Mouse (Mus musculus): ENCODE measurements at regions not wholly inside any gene's neighbourhood (a gene's known extent, or its start where the extent isn't known, plus 50 kb on each side); places are given as distances from the start of the nearest gene placed in this dataset.

DNA sequence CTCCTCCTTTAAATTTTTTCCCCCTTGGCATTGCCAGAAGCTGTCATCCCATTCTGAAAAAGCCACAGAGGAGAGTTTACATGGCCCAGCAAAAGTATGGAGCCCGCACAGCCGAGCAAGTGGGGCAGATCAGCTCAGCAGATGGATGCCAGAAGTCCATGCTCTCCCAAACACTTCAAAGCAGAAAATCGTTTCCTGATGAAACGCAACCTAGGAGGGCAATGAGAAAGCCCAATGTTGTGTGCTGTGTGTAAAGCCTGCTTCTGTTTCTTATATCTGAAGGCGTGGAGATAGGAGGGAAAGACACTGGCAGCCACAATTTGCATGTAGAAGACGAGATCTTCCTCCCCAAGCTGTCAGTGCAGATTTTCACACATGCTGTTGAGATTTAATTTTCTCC lies 92.4 kb upstream of the Stt3b start:
- Histone ChIP-seq H3K4me2 (no peak overlapping the region), H3K9ac (ENCODE audit: low read depth, low read length) (no peak overlapping the region), H3K9me3 (replicated peaks; ENCODE audit: control insufficient read depth, low read length) (no peaks in the 10 kb centered on the region; the same call in 1 of the 2 replicates), H3K4me3 (ENCODE audit: low read depth, low read length) (no peak overlapping the region), H3K27me3 (ENCODE audit: control insufficient read depth, insufficient read depth, low read length) (no peaks in the 10 kb centered on the region), H3K36me3 (ENCODE audit: control insufficient read depth, insufficient read depth, low read length) (no peaks in the 10 kb centered on the region), H3K4me1 (ENCODE audit: control insufficient read depth, insufficient read depth, low read length) (peaks cover 4% of the 10 kb centered on the region; the same call in 1 of the 2 replicates), H3K27ac (ENCODE audit: low read depth, low read length) (no peak overlapping the region)
- WGBS (ENCODE audit: insufficient replicate concordance) = 73% methylated on average over 6 of the region's 6 CpGs
- no peak for ATAC-seq (replicated peaks; ENCODE audit: insufficient number of reproducible peaks, low FRiP score, low TSS enrichment)

DNA sequence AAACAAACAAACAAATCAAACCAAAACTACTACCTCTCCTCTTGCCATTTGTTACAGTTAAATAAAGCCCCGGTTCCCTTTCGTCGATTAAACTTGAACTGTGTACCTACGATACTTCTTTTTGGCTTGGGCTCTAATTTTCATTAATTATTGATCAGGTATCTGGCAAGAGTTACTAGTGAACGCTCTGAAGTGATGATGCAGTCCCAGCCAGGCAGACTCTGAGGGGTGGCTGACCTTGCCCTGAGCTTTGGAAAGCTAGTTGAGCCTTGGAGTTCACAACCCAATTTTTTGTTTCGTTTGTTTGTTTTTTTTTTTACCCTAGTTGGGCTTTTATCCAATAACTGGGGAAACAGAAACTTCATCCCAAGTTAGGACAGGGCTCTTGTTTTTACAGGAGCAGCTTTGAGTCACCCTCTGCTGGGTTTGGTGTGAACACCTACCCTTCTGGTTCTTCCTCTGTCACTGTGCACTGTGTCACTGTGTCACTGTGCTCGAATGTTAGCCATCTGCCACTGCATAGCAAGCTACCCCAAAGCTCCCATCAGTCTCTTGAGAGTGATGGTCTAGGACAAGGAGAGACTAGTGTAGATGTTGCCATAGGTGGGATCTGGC lies 93.2 kb upstream of the Stt3b start:
- H3K9me3 ChIP-seq (replicated peaks; ENCODE audit: control insufficient read depth, low read length) = no peaks in the 10 kb centered on the region; the same call in 1 of the 2 replicates
- no peak overlapping the region for H3K27ac ChIP-seq (ENCODE audit: low read depth, low read length)
- H3K36me3 ChIP-seq (ENCODE audit: control insufficient read depth, insufficient read depth, low read length) = no peaks in the 10 kb centered on the region
- no peak overlapping the region for H3K4me2 ChIP-seq
- no peak overlapping the region for H3K9ac ChIP-seq (ENCODE audit: low read depth, low read length)
- H3K27me3 ChIP-seq (ENCODE audit: control insufficient read depth, insufficient read depth, low read length) = no peaks in the 10 kb centered on the region
- peaks cover 4% of the 10 kb centered on the region; the same call in 1 of the 2 replicates for H3K4me1 ChIP-seq (ENCODE audit: control insufficient read depth, insufficient read depth, low read length)
- no peak overlapping the region for H3K4me3 ChIP-seq (ENCODE audit: low read depth, low read length)
- WGBS (ENCODE audit: insufficient replicate concordance) = 85% methylated on average over 7 of the region's 7 CpGs
- no peak for ATAC-seq (replicated peaks; ENCODE audit: insufficient number of reproducible peaks, low FRiP score, low TSS enrichment)

DNA sequence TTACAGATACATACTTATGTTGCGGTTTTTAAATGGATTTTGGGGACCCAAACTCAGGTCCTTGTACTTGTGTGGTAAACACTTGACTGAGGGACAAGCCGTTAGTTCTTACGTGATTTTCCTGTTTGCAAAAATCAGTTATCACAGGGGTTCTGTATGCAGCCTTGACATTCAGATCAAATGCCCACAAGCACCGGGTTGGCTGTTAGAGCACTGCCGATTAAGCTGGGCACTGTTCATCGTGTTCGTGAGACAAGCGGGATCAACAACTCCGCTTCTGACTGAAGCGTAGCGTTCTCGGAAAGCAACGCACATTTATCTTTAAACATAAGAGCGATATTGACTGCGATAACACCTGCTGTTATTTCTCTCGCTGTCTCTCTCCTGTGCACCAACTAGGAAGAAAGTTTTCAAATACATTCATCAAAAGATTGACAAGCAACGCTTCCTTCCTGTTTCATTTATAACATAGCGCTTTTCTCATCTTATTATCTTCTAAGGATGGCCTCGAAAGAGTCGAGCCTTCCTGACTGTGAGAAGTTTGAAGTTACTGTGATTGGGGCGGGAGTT lies 97.8 kb upstream of the Stt3b start:
- no peaks in the 10 kb centered on the region for H3K4me1 ChIP-seq (ENCODE audit: control insufficient read depth, insufficient read depth, low read length)
- 87% methylated on average over 21 of the region's 21 CpGs for WGBS (ENCODE audit: insufficient replicate concordance)
- H3K9me3 ChIP-seq (replicated peaks; ENCODE audit: control insufficient read depth, low read length) = no peaks in the 10 kb centered on the region
- H3K4me3 ChIP-seq (ENCODE audit: low read depth, low read length) = no peak overlapping the region
- H3K9ac ChIP-seq (ENCODE audit: low read depth, low read length) = no peak overlapping the region
- H3K36me3 ChIP-seq (ENCODE audit: control insufficient read depth, insufficient read depth, low read length) = no peaks in the 10 kb centered on the region
- H3K27ac ChIP-seq (ENCODE audit: low read depth, low read length) = no peak overlapping the region
- H3K27me3 ChIP-seq (ENCODE audit: control insufficient read depth, insufficient read depth, low read length) = no peaks in the 10 kb centered on the region
- no peak overlapping the region for H3K4me2 ChIP-seq
- no peak for ATAC-seq (replicated peaks; ENCODE audit: insufficient number of reproducible peaks, low FRiP score, low TSS enrichment)

- ATAC-seq (replicated peaks; ENCODE audit: insufficient number of reproducible peaks, low FRiP score, low TSS enrichment) = no peak
- H3K4me1 ChIP-seq (ENCODE audit: control insufficient read depth, insufficient read depth, low read length) = no peaks in the 10 kb centered on the region
- 82% methylated on average over 6 of the region's 6 CpGs for WGBS (ENCODE audit: insufficient replicate concordance)
- H3K4me3 ChIP-seq (ENCODE audit: low read depth, low read length) = no peak overlapping the region
- H3K9ac ChIP-seq (ENCODE audit: low read depth, low read length) = no peak overlapping the region
- no peaks in the 10 kb centered on the region for H3K27me3 ChIP-seq (ENCODE audit: control insufficient read depth, insufficient read depth, low read length)
- H3K27ac ChIP-seq (ENCODE audit: low read depth, low read length) = no peak overlapping the region
- H3K9me3 ChIP-seq (replicated peaks; ENCODE audit: control insufficient read depth, low read length) = no peaks in the 10 kb centered on the region
- H3K4me2 ChIP-seq = no peak overlapping the region
- H3K36me3 ChIP-seq (ENCODE audit: control insufficient read depth, insufficient read depth, low read length) = no peaks in the 10 kb centered on the region
Observed at GRCm38 (mm10) chr9:115408886-115409285, 98.7 kb upstream of the Stt3b start.

DNA sequence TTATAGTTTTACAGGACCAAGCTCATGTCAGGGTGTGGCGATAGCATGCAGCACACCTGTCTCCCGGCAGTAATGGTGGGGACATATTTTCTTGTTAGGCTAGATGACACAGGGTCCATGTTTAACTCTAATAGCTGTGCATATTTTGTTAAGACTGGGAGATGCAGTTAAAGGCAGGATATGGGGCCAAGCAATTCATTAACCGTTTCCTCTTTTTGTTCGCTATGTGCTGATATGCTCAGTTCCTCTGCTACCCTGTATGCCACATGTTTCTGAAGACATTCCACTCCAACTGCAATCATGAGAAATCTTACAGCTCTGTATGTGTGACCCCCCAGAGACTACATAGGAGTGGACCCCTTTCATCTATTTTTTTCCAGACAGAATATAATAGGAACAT lies 104.0 kb upstream of the Stt3b start:
- Histone ChIP-seq H3K27me3 (ENCODE audit: control insufficient read depth, insufficient read depth, low read length) (no peaks in the 10 kb centered on the region), H3K4me2 (no peak overlapping the region), H3K9me3 (replicated peaks; ENCODE audit: control insufficient read depth, low read length) (peaks cover 3% of the 10 kb centered on the region; the same call in 1 of the 2 replicates), H3K4me3 (ENCODE audit: low read depth, low read length) (no peak overlapping the region), H3K36me3 (ENCODE audit: control insufficient read depth, insufficient read depth, low read length) (no peaks in the 10 kb centered on the region), H3K27ac (ENCODE audit: low read depth, low read length) (no peak overlapping the region), H3K4me1 (ENCODE audit: control insufficient read depth, insufficient read depth, low read length) (no peaks in the 10 kb centered on the region), H3K9ac (ENCODE audit: low read depth, low read length) (no peak overlapping the region)
- ATAC-seq (replicated peaks; ENCODE audit: insufficient number of reproducible peaks, low FRiP score, low TSS enrichment) = no peak
- 76% methylated on average over 4 of the region's 4 CpGs for WGBS (ENCODE audit: insufficient replicate concordance)

DNA sequence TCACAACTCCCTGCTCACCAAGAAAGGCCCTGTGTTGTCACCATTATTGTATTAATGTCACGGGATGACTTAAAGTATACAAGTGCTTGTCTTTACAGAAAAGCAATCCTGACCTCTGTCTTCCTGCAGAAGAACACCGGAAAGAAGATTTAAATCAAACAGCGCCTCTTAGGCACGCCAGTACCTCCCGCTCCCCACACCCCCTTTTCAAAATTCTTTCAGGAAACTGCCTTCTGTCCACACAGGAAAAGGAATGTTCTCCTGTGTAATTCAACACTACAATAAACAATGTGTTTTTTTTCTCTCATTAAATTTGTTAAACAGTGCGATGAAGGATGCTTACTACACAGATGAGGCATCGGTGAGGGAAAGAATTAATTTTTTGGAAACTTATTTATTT lies 112.6 kb upstream of the Stt3b start:
- no peaks in the 10 kb centered on the region for H3K27me3 ChIP-seq (ENCODE audit: control insufficient read depth, insufficient read depth, low read length)
- no peak overlapping the region for H3K9ac ChIP-seq (ENCODE audit: low read depth, low read length)
- no peaks in the 10 kb centered on the region for H3K4me1 ChIP-seq (ENCODE audit: control insufficient read depth, insufficient read depth, low read length)
- peaks cover 5% of the 10 kb centered on the region; the same call in 1 of the 2 replicates for H3K9me3 ChIP-seq (replicated peaks; ENCODE audit: control insufficient read depth, low read length)
- WGBS (ENCODE audit: insufficient replicate concordance) = 80% methylated on average over 7 of the region's 7 CpGs
- no peak overlapping the region for H3K4me2 ChIP-seq
- no peak for ATAC-seq (replicated peaks; ENCODE audit: insufficient number of reproducible peaks, low FRiP score, low TSS enrichment)
- no peak overlapping the region for H3K4me3 ChIP-seq (ENCODE audit: low read depth, low read length)
- no peak overlapping the region for H3K27ac ChIP-seq (ENCODE audit: low read depth, low read length)
- H3K36me3 ChIP-seq (ENCODE audit: control insufficient read depth, insufficient read depth, low read length) = no peaks in the 10 kb centered on the region

- no peak overlapping the region for H3K9ac ChIP-seq (ENCODE audit: low read depth, low read length)
- H3K4me3 ChIP-seq (ENCODE audit: low read depth, low read length) = no peak overlapping the region
- WGBS (ENCODE audit: insufficient replicate concordance) = 85% methylated on average over 8 of the region's 8 CpGs
- H3K27ac ChIP-seq (ENCODE audit: low read depth, low read length) = no peak overlapping the region
- H3K9me3 ChIP-seq (replicated peaks; ENCODE audit: control insufficient read depth, low read length) = no peaks in the 10 kb centered on the region
- ATAC-seq (replicated peaks; ENCODE audit: insufficient number of reproducible peaks, low FRiP score, low TSS enrichment) = no peak
- H3K4me2 ChIP-seq = no peak overlapping the region
- H3K4me1 ChIP-seq (ENCODE audit: control insufficient read depth, insufficient read depth, low read length) = no peaks in the 10 kb centered on the region
- no peaks in the 10 kb centered on the region for H3K27me3 ChIP-seq (ENCODE audit: control insufficient read depth, insufficient read depth, low read length)
- H3K36me3 ChIP-seq (ENCODE audit: control insufficient read depth, insufficient read depth, low read length) = no peaks in the 10 kb centered on the region
Observed at GRCm38 (mm10) chr9:115426682-115427081, 116.5 kb upstream of the Stt3b start.

DNA sequence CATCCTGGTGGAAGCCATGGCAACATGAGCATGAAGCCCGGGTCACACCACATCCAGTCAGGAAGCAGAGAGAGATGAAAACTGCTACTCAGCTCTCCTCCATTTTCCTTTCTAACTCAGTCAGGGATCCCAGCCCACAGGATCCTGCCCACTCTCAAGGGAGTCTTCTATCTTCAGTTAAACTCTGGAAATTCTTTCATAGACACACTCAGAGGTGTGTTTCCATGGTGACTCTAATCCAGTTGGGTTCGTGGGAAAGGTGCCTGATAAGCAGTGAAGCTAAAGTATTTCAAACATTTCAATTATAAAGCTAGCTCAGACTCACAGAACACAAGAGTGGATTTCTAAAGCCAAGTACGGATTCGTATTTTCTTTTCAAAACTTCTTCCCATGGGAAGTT lies 120.0 kb upstream of the Stt3b start:
- 49% methylated on average over 4 of the region's 4 CpGs for WGBS (ENCODE audit: insufficient replicate concordance)
- Histone ChIP-seq H3K9me3 (replicated peaks; ENCODE audit: control insufficient read depth, low read length) (no peaks in the 10 kb centered on the region), H3K4me1 (ENCODE audit: control insufficient read depth, insufficient read depth, low read length) (0 out of 2 replicates have a peak, but pooled peaks cover 2% of the 10 kb centered on the region), H3K27me3 (ENCODE audit: control insufficient read depth, insufficient read depth, low read length) (no peaks in the 10 kb centered on the region), H3K4me2 (no peak overlapping the region), H3K27ac (ENCODE audit: low read depth, low read length) (no peak overlapping the region), H3K4me3 (ENCODE audit: low read depth, low read length) (no peak overlapping the region), H3K36me3 (ENCODE audit: control insufficient read depth, insufficient read depth, low read length) (no peaks in the 10 kb centered on the region), H3K9ac (ENCODE audit: low read depth, low read length) (no peak overlapping the region)
- no peak for ATAC-seq (replicated peaks; ENCODE audit: insufficient number of reproducible peaks, low FRiP score, low TSS enrichment)

- Histone ChIP-seq H3K27ac (ENCODE audit: low read depth, low read length) (no peak overlapping the region), H3K4me3 (ENCODE audit: low read depth, low read length) (no peak overlapping the region), H3K36me3 (ENCODE audit: control insufficient read depth, insufficient read depth, low read length) (no peaks in the 10 kb centered on the region), H3K27me3 (ENCODE audit: control insufficient read depth, insufficient read depth, low read length) (no peaks in the 10 kb centered on the region), H3K9ac (ENCODE audit: low read depth, low read length) (no peak overlapping the region), H3K4me1 (ENCODE audit: control insufficient read depth, insufficient read depth, low read length) (0 out of 2 replicates have a peak, but pooled peaks cover 2% of the 10 kb centered on the region), H3K4me2 (no peak overlapping the region), H3K9me3 (replicated peaks; ENCODE audit: control insufficient read depth, low read length) (no peaks in the 10 kb centered on the region; the same call in 1 of the 2 replicates)
- WGBS (ENCODE audit: insufficient replicate concordance) = 14% methylated on average over 5 of the region's 5 CpGs
- no peak for ATAC-seq (replicated peaks; ENCODE audit: insufficient number of reproducible peaks, low FRiP score, low TSS enrichment)
Observed at GRCm38 (mm10) chr9:115434696-115435095, 124.5 kb upstream of the Stt3b start.

Measured in heart, embryonic 11.5 days (tissue).